In the genomic region with DNA sequence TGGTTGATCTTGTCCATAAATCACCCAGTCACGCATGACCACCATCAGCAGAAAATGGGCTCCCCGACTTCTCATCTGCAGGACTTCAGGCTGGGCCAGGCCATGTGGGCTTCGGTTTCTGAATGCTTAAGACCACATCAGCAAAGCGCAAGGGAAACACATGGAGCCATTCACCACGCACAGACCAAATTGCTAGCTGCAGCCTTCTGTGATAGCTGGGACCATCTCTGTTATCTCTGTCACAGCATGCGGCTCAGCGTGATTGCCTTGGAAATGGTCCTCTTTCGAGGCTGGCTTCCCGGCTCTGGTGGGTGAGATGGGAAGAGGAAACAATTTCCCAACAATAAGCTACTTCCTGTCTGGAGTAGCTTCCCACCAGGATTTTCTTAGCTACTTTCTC, we compare ENCODE assay signal across 26 mouse cellular contexts. TPM values are rescaled to one million over a fixed set of nuclear protein-coding genes. Genes with fewer than 3 reads are reported as not detected.
DNase-seq lines count a peak whose midpoint lies in the region; ATAC-seq and TF ChIP-seq lines count a peak whose summit lies in the region.
"Had no signal": no experiment of that assay in that cellular context is flagged by ENCODE, and none has a peak within 500 bp of the region (broad histone marks: within the 10 kb centered on the region; RNA-seq: fewer than 3 reads in every experiment).

No protein-coding gene starts in this region.

- no peak overlapping the region for H3K4me3 ChIP-seq in forebrain, embryonic 11.5 days (ENCODE audit: low read depth, low read length)
- H3K4me3 ChIP-seq in forebrain, embryonic 12.5 days (replicated peaks) = no peak overlapping the region
- H3K4me3 ChIP-seq in liver, postnatal 0 days (ENCODE audit: low read depth, low read length) = no peak overlapping the region
- H3K4me3 ChIP-seq: embryonic facial prominence, embryonic 12.5 days; erythroblast, embryonic 14.5 days; limb, embryonic 10.5 days; neural tube, embryonic 13.5 days had no signal

- H3K27ac ChIP-seq in forebrain, embryonic 11.5 days (ENCODE audit: low read depth, low read length) = no peak overlapping the region
- no peak overlapping the region for H3K27ac ChIP-seq in forebrain, embryonic 12.5 days
- H3K27ac ChIP-seq in liver, postnatal 0 days (ENCODE audit: low read depth) = no peak overlapping the region
- H3K27ac ChIP-seq: embryonic facial prominence, embryonic 12.5 days; hindbrain, postnatal 0 days; limb, embryonic 10.5 days; macrophage; neural tube, embryonic 13.5 days had no signal

- WGBS in forebrain, embryonic 11.5 days = 85% methylated on average over 9 of the region's 9 CpGs
- WGBS in forebrain, embryonic 12.5 days = 83% methylated on average over 9 of the region's 9 CpGs
- WGBS in liver, postnatal 0 days (ENCODE audit: insufficient replicate concordance) = 26% methylated on average over 9 of the region's 9 CpGs

- DNase-seq in forebrain, embryonic 11.5 days (ENCODE audit: low spot score) = peak; percentile 48
- peak; percentile 21 to 41 for DNase-seq in layer of hippocampus, postnatal 14 days (ENCODE audit: low spot score in 2 of 2)
- DNase-seq in layer of hippocampus, postnatal 10 days (ENCODE audit: low spot score in 2 of 2) = no peak
- DNase-seq in liver, postnatal 0 days = no peak
- no peak for DNase-seq in spleen, postnatal 36 days (ENCODE audit: low spot score in 2 of 2)
- DNase-seq in frontal cortex, postnatal 25 days (ENCODE audit: low spot score in 2 of 2) = no peak
- DNase-seq: adrenal gland, postnatal 25 days; cerebellum, postnatal 10 days; heart, postnatal 4 days; kidney, adult 18-20 months; midbrain, embryonic 14.5 days; retina, postnatal 1 day; right cerebral cortex, postnatal 25 days; spleen, adult 18-20 months; thymus, postnatal 14 days had no signal

- TF ChIP-seq CTCF in liver, postnatal 0 days (IDR thresholded peaks at IDR 0.05; ENCODE audit: low read depth) = no peak

- no peaks in the 10 kb centered on the region for H3K27me3 ChIP-seq in forebrain, embryonic 11.5 days (ENCODE audit: control insufficient read depth, insufficient read depth, low read length)
- peaks cover 20% of the 10 kb centered on the region for H3K27me3 ChIP-seq in forebrain, embryonic 12.5 days
- H3K27me3 ChIP-seq in liver, postnatal 0 days (ENCODE audit: insufficient read depth, low read length) = no peaks in the 10 kb centered on the region
- H3K27me3 ChIP-seq: embryonic facial prominence, embryonic 12.5 days; neural tube, embryonic 13.5 days had no signal

- TF ChIP-seq EP300 in liver, postnatal 0 days (IDR thresholded peaks at IDR 0.05; ENCODE audit: low read depth) = peak; percentile 61; the same call in 1 of the 2 replicates

- no peaks in the 10 kb centered on the region for H3K9me3 ChIP-seq in forebrain, embryonic 11.5 days (ENCODE audit: control insufficient read depth, low read length)
- no peaks in the 10 kb centered on the region for H3K9me3 ChIP-seq in forebrain, embryonic 12.5 days
- H3K9me3 ChIP-seq in liver, postnatal 0 days (ENCODE audit: low read length) = no peaks in the 10 kb centered on the region
- H3K9me3 ChIP-seq: embryonic facial prominence, embryonic 12.5 days; limb, embryonic 10.5 days; neural tube, embryonic 13.5 days had no signal

- H3K4me2 ChIP-seq in forebrain, embryonic 11.5 days (ENCODE audit: low read depth, low read length, severe bottlenecking) = no peak overlapping the region
- no peak overlapping the region for H3K4me2 ChIP-seq in forebrain, embryonic 12.5 days
- H3K4me2 ChIP-seq in liver, postnatal 0 days (ENCODE audit: low read depth, low read length) = no peak overlapping the region
- H3K4me2 ChIP-seq: embryonic facial prominence, embryonic 12.5 days; neural tube, embryonic 13.5 days had no signal

- no peaks in the 10 kb centered on the region for H3K4me1 ChIP-seq in forebrain, embryonic 11.5 days (replicated peaks; ENCODE audit: control insufficient read depth, insufficient read depth, low read length)
- H3K4me1 ChIP-seq in forebrain, embryonic 12.5 days = no peaks in the 10 kb centered on the region
- H3K4me1 ChIP-seq in liver, postnatal 0 days (ENCODE audit: insufficient read depth) = peaks cover 47% of the 10 kb centered on the region

- no peaks in the 10 kb centered on the region for H3K36me3 ChIP-seq in forebrain, embryonic 11.5 days (ENCODE audit: control insufficient read depth, insufficient read depth, low read length)
- H3K36me3 ChIP-seq in forebrain, embryonic 12.5 days (replicated peaks) = no peaks in the 10 kb centered on the region
- H3K36me3 ChIP-seq in liver, postnatal 0 days (replicated peaks; ENCODE audit: insufficient read depth, low read length) = no peaks in the 10 kb centered on the region
- H3K36me3 ChIP-seq: embryonic facial prominence, embryonic 12.5 days; limb, embryonic 10.5 days; neural tube, embryonic 13.5 days had no signal

- no peak for ATAC-seq in forebrain, embryonic 11.5 days (replicated peaks; ENCODE audit: low FRiP score)
- no peak for ATAC-seq in forebrain, embryonic 12.5 days (ENCODE audit: low FRiP score)
- ATAC-seq in erythroblast, adult 5-6 weeks (replicated peaks; ENCODE audit: low FRiP score, poor library complexity, severe bottlenecking) = 0 out of 2 replicates have a peak, but pooled peaks have one; percentile 13
- no peak for ATAC-seq in liver, postnatal 0 days
- ATAC-seq: forebrain, embryonic 14.5 days; hindbrain, postnatal 0 days had no signal

- H3K9ac ChIP-seq in forebrain, embryonic 11.5 days (ENCODE audit: low read length) = no peak overlapping the region
- no peak overlapping the region for H3K9ac ChIP-seq in forebrain, embryonic 12.5 days
- no peak overlapping the region for H3K9ac ChIP-seq in liver, postnatal 0 days (replicated peaks)
- H3K9ac ChIP-seq: embryonic facial prominence, embryonic 12.5 days; neural tube, embryonic 13.5 days had no signal

RNA-seq across cellular contexts. Expression of a gene that starts 12.2 kb away (rescaled TPM):
- polyA plus RNA-seq in forebrain, embryonic 11.5 days (2014; fragmentation: Nextera tagmentation; extraction: Ambion mirVana) = 0.53 and 0.84 TPM in 2 replicates
- 0.56 and 0.68 TPM in 2 replicates for polyA plus RNA-seq in forebrain, embryonic 12.5 days (2016; fragmentation: Nextera tagmentation; extraction: Ambion mirVana)
- 10 to 100 TPM; 26.4 to 26.6 TPM for total RNA-seq in layer of hippocampus, postnatal 14 days (2021)
- 10 to 100 TPM; 16.6 to 19.4 TPM for total RNA-seq in layer of hippocampus, postnatal 10 days (2021)
- total RNA-seq in erythroblast, adult 5-6 weeks (2015; ENCODE audit: low replicate concordance) = 1.9 TPM in 1 of 2 replicates, not detected in the other
- total RNA-seq in erythroblast, adult 5-6 weeks (2017; ENCODE audit: low replicate concordance) = 2.0 TPM in 1 of 2 replicates, not detected in the other
- polyA plus RNA-seq in liver, postnatal 0 days (2015; fragmentation: Nextera tagmentation; extraction: Ambion mirVana) = 0.32 and 0.61 TPM in 2 replicates
- total RNA-seq: gastrocnemius, adult 8-10 months had no signal
- polyA plus RNA-seq: erythroblast, embryonic 14.5 days; liver, adult 2 months; macrophage had no signal

Comparison
In these comparisons a context has a peak if more than half of its experiments do, and no peak if none do; other contexts are left out.
1. DNase-seq: peak in forebrain, embryonic 11.5 days (single experiment) and layer of hippocampus, postnatal 14 days (2 of 2); none in layer of hippocampus, postnatal 10 days (0 of 2), liver, postnatal 0 days (single experiment), spleen, postnatal 36 days (0 of 2) and frontal cortex, postnatal 25 days (0 of 2).
2. RNA of a gene that starts 12.2 kb away (total RNA-seq): 26.4 to 26.6 TPM in layer of hippocampus, postnatal 14 days and 16.6 to 19.4 TPM in layer of hippocampus, postnatal 10 days; 1.9 to 2.0 TPM in erythroblast, adult 5-6 weeks; every median in the first group is over 4 times any median in the second.